Mouse (Mus musculus): ENCODE data around the gene Irx4. TPM values are rescaled to one million over a fixed set of nuclear protein-coding genes. Genes with fewer than 3 reads are reported as not detected.
A peak's percentile ranks its signal among the peaks of the same experiment; 100 is the strongest.

Gene Irx4
- polyA plus RNA-seq, 1 experiment, result not detected

DNA sequence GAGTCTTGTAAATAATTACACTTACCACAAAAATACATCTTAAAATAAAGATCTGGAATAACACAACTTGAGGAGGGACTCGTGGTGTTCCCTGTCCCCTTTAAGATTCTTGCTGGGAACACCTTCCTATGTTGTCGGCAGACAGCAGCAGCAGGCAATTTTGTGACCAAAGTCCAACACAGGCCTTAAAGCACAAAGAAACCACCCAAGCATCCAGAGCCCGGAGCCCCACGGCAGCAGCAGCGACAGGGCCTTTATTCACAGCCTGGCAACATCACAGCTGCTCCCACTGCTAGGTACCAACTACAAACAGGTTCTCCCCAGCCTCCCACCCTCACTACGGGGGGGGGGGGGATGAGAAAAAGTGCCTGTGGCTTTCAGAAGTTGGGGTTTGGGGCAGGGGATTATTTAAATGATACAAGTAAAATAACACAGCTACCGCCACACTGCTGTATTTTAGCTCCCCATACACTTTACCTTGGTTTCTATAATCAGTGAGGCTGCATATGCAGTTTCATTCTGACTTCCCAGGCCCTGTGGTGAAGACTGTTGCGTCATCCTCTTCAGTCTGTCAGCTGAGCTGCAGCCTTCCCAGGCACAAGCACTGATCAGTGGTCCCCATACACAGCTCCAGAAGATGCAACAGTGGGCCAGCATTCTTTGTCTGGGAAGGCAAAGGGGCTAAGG lies 45.3 kb downstream of the Irx4 start:
- no peak overlapping the region for H3ac ChIP-seq (ENCODE audit: control insufficient read depth, insufficient read length)
- peaks cover 26% of the 10 kb centered on the region for H3K27me3 ChIP-seq (ENCODE audit: control insufficient read depth, insufficient read depth, insufficient read length)
- no peaks in the 10 kb centered on the region for H3K79me2 ChIP-seq (ENCODE audit: control insufficient read depth, insufficient read depth)
- TF ChIP-seq MAX (IDR thresholded peaks at IDR 0.05; ENCODE audit: low read depth) (no peak), CEBPB (IDR thresholded peaks at IDR 0.05; ENCODE audit: insufficient read depth, poor library complexity, severe bottlenecking) (peak; percentile 81)
- no peaks in the 10 kb centered on the region for H3K36me3 ChIP-seq (ENCODE audit: control insufficient read depth, insufficient read depth)
- H3K4me3 ChIP-seq, result no peak overlapping the region
- peak overlapping the region; percentile 52 for H3K4me2 ChIP-seq (ENCODE audit: low read depth)

DNA sequence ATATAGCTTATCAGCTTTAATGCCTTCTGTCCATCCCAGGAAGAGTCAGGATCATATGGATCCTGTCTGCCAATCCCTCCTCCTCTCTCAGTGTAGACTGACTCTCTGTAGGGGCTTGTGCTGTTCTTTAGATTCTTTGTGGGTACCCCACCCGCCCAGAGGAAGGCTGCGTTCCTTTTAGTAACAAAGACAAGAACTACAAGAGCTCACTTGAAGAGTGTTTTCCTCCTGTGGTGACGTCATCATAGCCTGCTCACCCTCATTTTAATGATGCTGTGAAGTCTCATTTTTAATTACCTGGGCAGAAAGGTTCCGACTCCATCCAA lies 45.8 kb downstream of the Irx4 start:
- no peak overlapping the region for H3ac ChIP-seq (ENCODE audit: control insufficient read depth, insufficient read length)
- no peak for TF ChIP-seq REST (IDR thresholded peaks at IDR 0.05; ENCODE audit: insufficient read depth, insufficient read length)
- no peak for TF ChIP-seq MYOD1 (IDR thresholded peaks at IDR 0.05; ENCODE audit: control insufficient read depth in 1 of 3, insufficient read length in 2 of 3, low read depth in 2 of 3)
- no peak for TF ChIP-seq CEBPB (IDR thresholded peaks at IDR 0.05; ENCODE audit: insufficient read depth, poor library complexity, severe bottlenecking)
- no peak for TF ChIP-seq TCF12 (IDR thresholded peaks at IDR 0.05; ENCODE audit: insufficient read depth, poor library complexity, severe bottlenecking)
- no peak for TF ChIP-seq POLR2AphosphoS2 (IDR thresholded peaks at IDR 0.05; ENCODE audit: insufficient read length, low read depth)
- no peak for TF ChIP-seq SRF (IDR thresholded peaks at IDR 0.05; ENCODE audit: control insufficient read depth, insufficient read length, low read depth)
- TF ChIP-seq POLR2A (IDR thresholded peaks at IDR 0.05; ENCODE audit: insufficient read length, low read depth), result no peak
- no peak for TF ChIP-seq TCF3 (IDR thresholded peaks at IDR 0.05; ENCODE audit: insufficient read length, low read depth)
- TF ChIP-seq USF1 (IDR thresholded peaks at IDR 0.05; ENCODE audit: low read depth), result no peak
- no peak for TF ChIP-seq MAX (IDR thresholded peaks at IDR 0.05; ENCODE audit: low read depth)
- no peak for TF ChIP-seq E2F4 (IDR thresholded peaks at IDR 0.05; ENCODE audit: insufficient read depth)
- no peak for TF ChIP-seq MYOG (IDR thresholded peaks at IDR 0.05; ENCODE audit: control insufficient read depth in 1 of 3, insufficient read depth in 1 of 3, insufficient read length in 2 of 3, low read depth in 2 of 3)
- peak overlapping the region; percentile 52 for H3K4me2 ChIP-seq (ENCODE audit: low read depth)
- H3K79me2 ChIP-seq (ENCODE audit: control insufficient read depth, insufficient read depth), result no peaks in the 10 kb centered on the region
- peaks cover 25% of the 10 kb centered on the region for H3K27me3 ChIP-seq (ENCODE audit: control insufficient read depth, insufficient read depth, insufficient read length)
- H3K36me3 ChIP-seq (ENCODE audit: control insufficient read depth, insufficient read depth), result no peaks in the 10 kb centered on the region
- no peak overlapping the region for H3K4me3 ChIP-seq

DNA sequence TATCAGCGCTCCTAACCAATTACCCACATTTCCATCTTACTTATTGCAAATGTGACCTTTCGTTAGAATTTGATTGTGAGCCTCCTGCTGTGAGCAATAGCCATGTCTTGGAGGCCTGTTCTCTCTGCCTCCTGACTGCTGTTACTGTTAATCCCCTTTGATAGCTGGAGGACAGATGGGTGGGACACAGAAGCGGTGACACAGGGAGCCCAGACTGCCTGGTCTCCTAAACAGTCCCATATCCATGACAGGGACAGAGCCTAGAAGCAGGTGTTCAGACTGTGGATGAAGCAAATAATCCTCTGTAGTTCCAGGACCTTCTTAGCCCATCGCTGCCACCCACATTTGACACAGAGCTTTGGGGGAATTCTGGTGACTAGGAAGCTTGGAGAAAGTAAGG lies 46.2 kb downstream of the Irx4 start:
- H3K27me3 ChIP-seq (ENCODE audit: control insufficient read depth, insufficient read depth, insufficient read length), result peaks cover 25% of the 10 kb centered on the region
- TF ChIP-seq POLR2A (IDR thresholded peaks at IDR 0.05; ENCODE audit: insufficient read length, low read depth) (no peak), USF1 (IDR thresholded peaks at IDR 0.05; ENCODE audit: low read depth) (no peak), MYOD1 (IDR thresholded peaks at IDR 0.05; ENCODE audit: control insufficient read depth in 1 of 3, insufficient read length in 2 of 3, low read depth in 2 of 3) (no peak), SRF (IDR thresholded peaks at IDR 0.05; ENCODE audit: control insufficient read depth, insufficient read length, low read depth) (no peak), POLR2AphosphoS2 (IDR thresholded peaks at IDR 0.05; ENCODE audit: insufficient read length, low read depth) (no peak), TCF12 (IDR thresholded peaks at IDR 0.05; ENCODE audit: insufficient read depth, poor library complexity, severe bottlenecking) (no peak), REST (IDR thresholded peaks at IDR 0.05; ENCODE audit: insufficient read depth, insufficient read length) (no peak), MYOG (IDR thresholded peaks at IDR 0.05; ENCODE audit: control insufficient read depth in 1 of 3, insufficient read depth in 1 of 3, insufficient read length in 2 of 3, low read depth in 2 of 3) (no peak), TCF3 (IDR thresholded peaks at IDR 0.05; ENCODE audit: insufficient read length, low read depth) (no peak), CEBPB (IDR thresholded peaks at IDR 0.05; ENCODE audit: insufficient read depth, poor library complexity, severe bottlenecking) (no peak), MAX (IDR thresholded peaks at IDR 0.05; ENCODE audit: low read depth) (no peak), E2F4 (IDR thresholded peaks at IDR 0.05; ENCODE audit: insufficient read depth) (no peak)
- H3K4me3 ChIP-seq, result no peak overlapping the region
- no peak overlapping the region for H3ac ChIP-seq (ENCODE audit: control insufficient read depth, insufficient read length)
- no peaks in the 10 kb centered on the region for H3K36me3 ChIP-seq (ENCODE audit: control insufficient read depth, insufficient read depth)
- no peak overlapping the region for H3K4me2 ChIP-seq (ENCODE audit: low read depth)
- no peaks in the 10 kb centered on the region for H3K79me2 ChIP-seq (ENCODE audit: control insufficient read depth, insufficient read depth)

DNA sequence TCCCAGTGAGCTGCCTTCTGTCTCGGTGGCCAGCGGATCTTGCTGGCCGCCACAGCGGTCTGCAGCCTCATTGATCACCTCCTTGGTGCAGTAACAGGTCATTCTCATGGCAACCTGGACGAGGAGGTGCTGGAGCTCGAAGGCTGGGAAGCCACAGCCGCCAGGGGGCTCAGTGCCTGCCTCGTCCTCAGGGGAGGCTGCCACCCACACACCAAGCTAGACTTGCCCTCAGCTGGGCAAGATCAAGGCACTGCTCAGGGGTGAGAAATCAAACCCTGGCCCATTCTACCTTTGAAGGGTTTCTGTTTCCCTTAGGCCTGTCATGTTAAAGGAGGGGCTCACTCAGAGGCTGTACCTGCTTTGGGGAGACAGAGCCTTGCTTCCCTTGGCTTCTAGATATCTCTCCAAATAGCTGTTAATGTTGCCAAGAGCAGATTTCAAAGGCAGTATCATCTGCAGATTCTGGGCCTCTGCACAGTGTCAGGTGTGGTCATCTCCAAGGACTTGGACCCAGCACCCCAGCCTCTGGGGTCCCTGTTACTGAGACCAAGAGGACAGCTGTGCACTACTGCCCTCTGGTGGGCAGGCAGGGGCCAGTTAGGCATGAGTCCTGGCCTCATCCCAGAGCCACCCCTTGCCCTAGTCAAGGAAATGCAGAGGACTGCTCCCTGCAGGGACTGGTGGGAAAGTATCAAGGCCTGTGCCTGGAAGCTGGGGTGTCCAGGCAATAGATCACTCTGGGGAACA lies 50.1 kb downstream of the Irx4 start:
- Histone ChIP-seq H3K4me3 (no peak overlapping the region), H3ac (ENCODE audit: control insufficient read depth, insufficient read length) (no peak overlapping the region), H3K79me2 (ENCODE audit: control insufficient read depth, insufficient read depth) (no peaks in the 10 kb centered on the region), H3K36me3 (ENCODE audit: control insufficient read depth, insufficient read depth) (no peaks in the 10 kb centered on the region), H3K4me2 (ENCODE audit: low read depth) (no peak overlapping the region), H3K27me3 (ENCODE audit: control insufficient read depth, insufficient read depth, insufficient read length) (peaks cover 25% of the 10 kb centered on the region)
- TF ChIP-seq MYOG (IDR thresholded peaks at IDR 0.05; ENCODE audit: control insufficient read depth in 1 of 3, insufficient read depth in 1 of 3, insufficient read length in 2 of 3, low read depth in 2 of 3), result peak in 1 of 3 experiments; percentile 10
- TF ChIP-seq MAX (IDR thresholded peaks at IDR 0.05; ENCODE audit: low read depth), result no peak

Other genes starting within 250 kb of the Irx4 start
- 79.8 TPM for gene Mrpl36, start 68.0 kb downstream of the Irx4 start, polyA plus RNA-seq (2012; fragmentation: generic; extraction: Trizol)
- 254 TPM for gene Ndufs6, start 68.1 kb downstream of the Irx4 start, polyA plus RNA-seq (2012; fragmentation: generic; extraction: Trizol)
- gene Lpcat1, start 206.7 kb downstream of the Irx4 start, polyA plus RNA-seq (2012; fragmentation: generic; extraction: Trizol), result 10.1 TPM